Mouse (Mus musculus): ENCODE measurements around the gene Akr1b3.
A peak's percentile ranks its signal among the peaks of the same experiment; 100 is the strongest.

Akr1b3 gene

DNA sequence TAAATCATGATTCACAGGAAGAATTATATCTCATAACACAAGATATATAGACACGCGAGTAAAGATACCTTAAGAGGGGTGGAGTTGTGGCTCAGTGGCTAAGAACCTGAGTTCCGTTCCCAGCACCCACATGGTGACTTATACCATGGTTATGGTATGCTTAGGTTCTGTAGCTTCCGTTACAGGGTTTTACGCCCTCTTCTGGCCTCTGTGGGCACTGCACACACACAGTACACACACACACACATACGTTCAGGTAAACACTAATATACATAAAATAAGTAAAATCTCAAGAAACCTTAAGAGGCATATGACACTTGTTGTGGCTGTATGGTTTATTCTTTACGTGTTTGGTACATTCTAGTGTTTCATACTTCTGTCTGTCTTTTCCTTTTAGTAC lies 4.8 kb upstream of the Akr1b3 start:
- no peak for DNase-seq (ENCODE audit: low spot score)

DNA sequence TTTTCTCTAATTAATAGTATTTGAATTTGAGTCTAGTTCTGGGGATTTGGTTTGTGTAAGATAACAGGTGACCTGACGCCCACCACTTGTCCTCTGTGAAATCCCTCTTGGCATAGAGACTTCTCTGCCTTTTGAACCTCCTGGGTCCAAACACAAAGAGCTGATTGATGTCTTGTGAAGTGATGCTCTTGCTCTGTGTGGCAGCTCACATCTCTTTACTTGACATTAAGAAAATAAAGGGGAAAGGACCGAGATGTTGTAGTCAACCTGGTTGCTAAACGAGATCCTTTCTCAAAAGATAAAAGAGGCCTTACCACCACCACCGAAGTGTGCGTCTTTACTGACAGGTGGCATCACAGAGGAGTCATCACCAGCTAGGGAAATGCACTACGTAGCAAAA lies 1.4 kb upstream of the Akr1b3 start:
- DNase-seq (ENCODE audit: low spot score) = no peak

GRCm38 (mm10) chr6:34318172-34318571 lies 894 bp upstream of the Akr1b3 start:
- peak; percentile 16 for DNase-seq (ENCODE audit: low spot score)

DNA sequence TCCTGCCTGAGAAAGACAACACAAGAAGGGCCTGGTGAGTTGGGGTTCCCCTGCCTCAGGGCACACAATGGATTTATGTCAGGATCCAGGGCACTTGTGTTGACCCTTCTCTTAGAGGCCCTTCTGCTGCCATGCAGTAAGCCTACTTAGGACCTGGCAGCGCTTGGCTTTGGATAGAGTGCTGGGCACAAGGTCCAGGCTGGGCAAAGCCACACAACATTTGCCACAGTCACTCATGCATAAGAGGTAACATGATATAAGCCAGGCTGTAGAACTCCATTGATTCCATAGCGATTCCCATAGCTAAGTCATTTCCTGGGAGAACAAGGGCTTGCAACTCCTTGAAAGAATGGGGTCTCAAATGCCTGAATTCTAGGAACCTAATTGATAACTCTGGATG lies 3.4 kb downstream of the Akr1b3 start:
- DNase-seq (ENCODE audit: low spot score) = no peak

GRCm38 (mm10) chr6:34313386-34313785 lies 3.9 kb downstream of the Akr1b3 start:
- no peak for DNase-seq (ENCODE audit: low spot score)

DNA sequence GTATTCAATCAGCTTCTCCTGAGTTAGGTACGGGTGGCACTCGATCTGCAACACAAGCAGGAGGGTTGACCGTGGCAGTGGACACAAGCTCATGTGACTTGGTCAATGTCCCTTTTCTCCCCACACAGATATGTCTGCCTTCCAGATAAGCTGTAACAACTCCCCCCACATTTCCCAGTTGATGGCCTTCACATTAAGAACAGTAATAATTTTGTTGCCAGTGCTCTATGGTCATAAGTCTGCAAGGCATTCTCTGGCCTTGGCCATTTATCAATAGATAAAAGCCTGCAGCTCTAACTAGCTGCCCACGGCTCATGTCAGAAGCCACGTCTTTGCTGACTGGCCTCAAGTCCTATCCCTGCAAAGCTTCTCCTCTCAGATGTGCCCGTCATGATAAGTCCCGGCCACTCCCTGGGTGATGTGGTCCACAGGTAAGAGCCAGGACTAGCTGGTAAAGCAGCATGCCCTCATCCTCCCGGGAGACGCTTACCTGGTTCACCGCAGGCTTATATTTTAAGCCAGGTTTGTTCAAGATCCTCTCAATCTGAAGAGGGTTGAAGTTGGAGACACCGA lies 7.2 kb downstream of the Akr1b3 start:
- DNase-seq (ENCODE audit: low spot score) = no peak

DNA sequence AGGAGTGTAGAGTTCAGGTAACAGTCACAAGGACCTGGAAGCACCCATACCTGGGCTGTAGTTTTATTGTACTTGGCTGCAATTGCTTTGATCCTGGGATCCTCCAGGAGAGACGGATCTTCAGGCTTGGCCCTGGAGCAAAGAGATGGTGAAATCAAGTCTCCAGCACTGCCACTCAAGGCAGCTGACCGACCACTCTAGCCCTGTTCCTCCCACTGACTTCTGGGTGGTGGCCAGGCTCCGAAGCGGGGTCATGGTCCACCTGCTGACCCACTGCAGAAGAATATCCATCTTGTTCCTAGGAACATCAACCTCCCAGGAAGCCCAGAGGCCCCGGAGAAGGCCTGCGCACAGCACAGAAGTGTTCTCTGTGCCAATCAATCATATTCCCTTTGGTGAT lies 7.8 kb downstream of the Akr1b3 start:
- DNase-seq (ENCODE audit: low spot score) = no peak

DNA sequence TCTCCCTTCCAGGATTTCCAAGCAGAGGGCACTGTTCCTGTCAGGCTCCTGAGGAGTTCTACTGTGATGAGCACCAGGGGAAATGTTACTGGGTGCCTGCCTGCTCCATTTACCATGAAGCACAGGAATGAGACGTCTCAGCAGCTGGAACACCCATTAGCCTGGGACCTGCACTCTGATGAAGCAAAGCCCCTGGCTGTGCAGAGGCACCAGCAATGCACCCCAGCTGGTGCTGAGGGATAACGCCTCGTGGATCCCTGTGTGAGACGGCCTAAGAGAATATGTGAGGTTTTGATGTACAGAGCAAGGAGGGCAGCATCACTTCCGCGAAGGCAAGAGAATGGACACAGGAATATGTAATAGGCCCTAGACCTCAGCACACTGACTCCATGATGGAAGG lies 10.5 kb downstream of the Akr1b3 start:
- no peak for DNase-seq (ENCODE audit: low spot score)

DNA sequence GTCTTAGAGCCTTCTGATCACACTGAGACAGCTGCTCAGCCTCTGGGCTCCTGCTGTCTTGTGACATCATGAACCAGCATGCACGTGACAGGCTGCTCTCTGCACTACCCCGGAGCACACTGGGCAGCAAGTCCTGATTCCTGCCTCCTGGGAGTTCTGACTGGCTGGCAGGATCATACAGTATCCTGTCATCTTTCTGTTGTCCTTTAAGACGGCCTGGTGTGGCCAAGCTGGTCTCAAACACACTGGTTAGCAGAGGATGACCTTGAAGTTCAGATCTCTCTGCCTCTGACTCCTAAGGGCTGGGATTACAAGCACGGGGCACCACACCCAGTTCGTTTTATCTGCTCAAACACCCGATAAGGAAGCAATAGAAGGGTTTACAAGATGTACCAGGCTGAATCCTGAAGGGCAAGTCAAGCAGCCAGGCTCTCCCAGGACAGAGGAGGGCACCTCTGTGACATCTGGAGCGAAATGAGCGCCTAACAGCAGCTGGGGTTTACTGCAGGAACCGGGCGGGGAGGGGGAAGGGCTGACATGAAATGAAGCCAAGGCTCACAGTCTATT lies 12.5 kb downstream of the Akr1b3 start:
- DNase-seq (ENCODE audit: low spot score) = no peak

- no peak for DNase-seq (ENCODE audit: low spot score)
These were observed 20.2 kb downstream of the Akr1b3 start for GRCm38 (mm10) chr6:34297055-34297454.

- DNase-seq (ENCODE audit: low spot score) = no peak
These were observed 21.8 kb downstream of the Akr1b3 start for GRCm38 (mm10) chr6:34295437-34295836.

GRCm38 (mm10) chr6:34292882-34293487 lies 24.3 kb downstream of the Akr1b3 start:
- peak; percentile 68 for DNase-seq (ENCODE audit: low spot score)

DNA sequence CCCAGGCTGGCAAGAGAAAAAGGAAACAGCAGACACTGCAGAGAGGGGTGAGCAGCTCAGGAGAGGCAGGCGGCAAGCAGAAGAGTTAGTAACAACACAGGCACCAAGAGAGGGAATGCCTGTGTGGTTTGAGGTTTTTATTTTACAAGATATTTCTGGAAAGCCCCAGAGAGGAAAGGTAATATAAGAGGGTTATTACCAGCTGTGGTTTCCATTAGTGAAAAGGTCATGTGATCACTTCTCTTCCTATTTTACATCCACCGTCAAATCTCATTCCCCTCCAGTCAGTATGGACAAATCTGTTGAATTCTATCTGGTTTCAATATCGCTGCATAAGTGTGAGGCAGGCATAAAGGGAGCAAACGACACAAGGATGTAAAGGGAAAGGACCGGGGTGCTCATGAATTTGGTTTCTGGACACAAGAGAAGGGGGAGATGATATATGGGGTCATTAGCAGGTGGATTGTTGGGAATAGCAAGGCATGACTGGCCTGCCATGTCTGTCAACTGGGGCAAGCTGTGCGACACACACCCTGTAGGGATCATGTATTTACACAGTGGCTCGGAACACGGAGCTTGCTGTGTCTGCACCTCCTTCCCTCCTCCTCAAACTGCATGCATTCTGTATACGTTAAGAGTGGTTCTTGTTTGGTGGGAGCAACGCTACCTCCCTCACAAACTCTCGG lies 24.9 kb downstream of the Akr1b3 start:
- DNase-seq (ENCODE audit: low spot score) = no peak

DNA sequence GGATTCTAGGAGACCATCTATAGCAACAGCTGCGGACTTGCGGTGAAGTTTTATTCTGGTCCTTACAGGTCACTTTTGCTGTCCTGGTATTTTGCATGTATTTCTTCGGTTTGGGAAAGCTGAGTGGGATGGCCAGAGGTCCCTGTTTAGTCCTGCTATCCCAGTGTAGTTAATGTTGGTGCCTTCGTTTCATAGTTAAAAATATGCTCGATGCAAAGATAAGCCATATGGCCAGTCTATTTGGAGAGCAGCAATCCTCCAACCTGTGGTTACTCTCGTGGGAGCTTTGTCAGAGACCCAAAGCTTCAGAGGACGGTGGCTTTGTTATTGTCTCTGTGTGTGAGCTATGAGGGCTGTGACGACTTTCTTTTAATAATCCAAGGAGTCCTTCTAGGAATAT lies 26.6 kb downstream of the Akr1b3 start:
- no peak for DNase-seq (ENCODE audit: low spot score)

DNA sequence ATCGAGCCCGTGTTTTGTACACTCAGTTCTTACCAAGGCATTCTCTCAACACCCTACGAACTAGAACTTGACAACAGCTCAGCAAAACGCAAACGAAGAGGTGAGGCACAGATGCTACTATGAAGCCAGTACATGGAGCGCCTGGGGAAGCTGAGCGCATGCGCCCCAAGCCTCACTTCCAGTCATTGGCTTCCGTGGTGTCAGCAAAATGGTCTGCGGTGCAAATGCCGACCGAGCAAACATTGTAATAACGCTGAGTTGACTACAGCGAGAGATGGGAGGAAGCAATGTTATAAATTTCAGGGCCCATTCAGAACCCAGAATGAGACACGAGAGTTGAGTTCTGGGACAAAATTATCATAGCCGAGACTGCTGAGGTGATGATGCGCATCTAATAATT lies 27.2 kb downstream of the Akr1b3 start:
- DNase-seq (ENCODE audit: low spot score) = no peak

- DNase-seq (ENCODE audit: low spot score) = no peak
These were observed 29.2 kb downstream of the Akr1b3 start for GRCm38 (mm10) chr6:34288098-34288497.

- DNase-seq (ENCODE audit: low spot score) = no peak
These were observed 30.4 kb downstream of the Akr1b3 start for GRCm38 (mm10) chr6:34286841-34287240.

- DNase-seq (ENCODE audit: low spot score) = no peak
These were observed 38.9 kb downstream of the Akr1b3 start for GRCm38 (mm10) chr6:34278385-34278784.

DNA sequence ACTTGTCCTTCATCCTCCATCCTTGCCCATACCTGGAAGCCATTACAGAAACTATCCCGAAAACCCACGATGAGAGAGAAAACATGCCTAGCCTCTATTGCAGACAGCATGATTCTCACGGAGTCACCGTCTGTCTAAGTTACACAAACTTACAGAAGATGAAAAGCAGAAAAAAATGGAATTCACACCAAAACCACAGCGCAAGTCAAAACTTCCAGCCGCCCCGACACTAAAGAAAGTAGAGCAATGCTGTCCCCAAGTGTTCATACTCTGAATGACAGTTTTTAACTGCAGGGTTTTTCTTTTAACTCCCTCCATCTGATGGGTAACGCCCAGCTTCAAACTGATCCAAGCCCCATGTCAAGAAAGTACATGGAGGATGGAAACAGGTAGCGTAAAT lies 39.6 kb downstream of the Akr1b3 start:
- peak; percentile 56 for DNase-seq (ENCODE audit: low spot score)

- no peak for DNase-seq (ENCODE audit: low spot score)
These were observed 42.9 kb downstream of the Akr1b3 start for GRCm38 (mm10) chr6:34274346-34274745.

GRCm38 (mm10) chr6:34273073-34273472 lies 44.2 kb downstream of the Akr1b3 start:
- no peak for DNase-seq (ENCODE audit: low spot score)

DNA sequence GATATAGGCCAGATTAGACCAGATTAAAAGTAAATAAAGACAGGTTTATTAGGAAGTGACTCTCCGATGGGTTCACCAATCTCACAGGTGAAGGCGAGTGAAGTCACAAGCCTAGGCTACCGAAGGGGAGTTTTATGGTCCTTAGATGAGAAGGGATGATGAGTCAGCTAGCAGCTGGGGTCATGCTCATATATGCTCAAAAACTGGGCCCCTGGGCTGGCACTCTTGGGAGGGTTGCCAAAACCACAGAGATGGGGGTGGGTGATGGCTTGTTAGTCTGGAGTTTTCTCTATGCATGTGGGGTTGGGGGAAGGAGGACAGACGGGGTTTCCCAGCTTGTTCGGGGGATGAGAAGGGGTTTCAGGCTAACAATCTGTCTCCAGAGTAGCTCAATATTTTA lies 44.8 kb downstream of the Akr1b3 start:
- no peak for DNase-seq (ENCODE audit: low spot score)

DNA sequence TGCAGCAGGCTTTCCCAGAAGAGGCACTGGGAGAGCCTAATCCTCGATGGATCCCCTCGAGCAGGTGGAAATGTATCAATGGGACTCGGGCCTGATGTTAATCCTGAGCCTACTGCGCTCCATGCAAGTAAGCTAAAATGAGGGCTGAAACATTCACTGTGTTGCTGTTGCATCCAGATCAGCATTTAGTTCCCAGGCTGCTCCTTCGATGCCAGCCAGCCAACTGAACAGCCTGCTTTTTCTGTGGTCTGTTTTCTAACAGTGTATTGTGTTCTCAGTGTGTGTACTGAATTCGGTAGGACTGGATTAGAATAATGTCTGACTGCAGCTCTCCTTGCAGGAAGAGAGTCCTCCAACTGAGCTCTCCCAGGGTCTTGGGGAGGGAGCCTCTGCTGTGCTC lies 46.6 kb downstream of the Akr1b3 start:
- no peak for DNase-seq (ENCODE audit: low spot score)

Measured in ovary, postnatal 14 days (tissue).